Mouse (Mus musculus) CD8-positive naive resting alpha-beta T cell, adult 57 days (primary cell): Measurements from ENCODE around the gene Smim20. TPM values are rescaled to one million over a fixed set of nuclear protein-coding genes. Genes with fewer than 3 reads are reported as not detected.

Source experiments
- total RNA-seq: library from RNA; stranded (reverse); gene quantifications from one replicate; pipeline ENCODE4 v1.2.4, GENCODE M21; 2023

Gene Smim20
- 34.8 TPM for total RNA-seq

DNA sequence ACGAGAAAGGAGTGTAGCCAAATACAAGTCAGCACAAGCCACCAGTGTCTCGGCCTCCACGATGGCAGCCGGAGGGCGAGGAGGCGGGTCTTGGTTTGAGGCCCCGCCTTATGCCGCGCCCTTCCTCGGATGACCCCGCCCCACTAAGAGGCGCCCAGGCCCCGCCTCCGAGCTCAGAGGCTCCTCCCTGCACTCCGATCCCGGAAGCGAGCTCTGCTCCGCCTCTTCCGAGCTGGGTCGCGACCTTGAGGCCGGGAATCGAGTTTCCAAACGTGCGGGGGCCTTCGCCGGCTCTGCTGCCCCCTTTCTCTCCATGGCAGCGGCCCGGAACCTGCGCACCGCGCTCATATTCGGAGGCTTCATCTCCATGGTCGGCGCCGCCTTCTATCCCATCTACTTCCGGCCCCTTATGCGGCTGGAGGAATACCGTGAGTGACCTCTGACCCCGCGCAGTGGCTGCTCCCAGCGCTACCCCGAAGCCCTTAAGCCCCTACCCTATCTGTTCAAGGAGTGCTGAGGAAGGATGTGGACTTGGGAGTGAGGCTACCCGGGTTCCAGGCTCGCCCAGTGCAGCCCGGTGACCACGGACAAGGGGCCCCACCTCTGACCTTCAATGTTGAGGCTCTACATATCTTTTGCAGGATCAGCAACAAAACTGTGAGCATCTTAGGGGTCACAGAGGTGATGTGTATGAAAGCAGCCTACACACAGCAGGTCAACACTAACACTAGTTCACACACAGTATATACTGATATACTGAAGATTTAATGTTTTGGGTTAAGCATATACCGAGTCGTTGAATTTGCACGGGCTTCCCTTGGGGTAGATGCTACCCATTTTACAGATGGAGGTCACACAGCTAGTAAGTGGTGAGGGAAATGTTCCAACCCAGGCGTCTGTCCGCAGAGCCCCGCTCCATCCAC, at the start of gene Smim20:
Gene Smim20 (plus strand): TSS at position 153 of the 923 bp plus-strand sequence.

Other genes starting within 250 kb of the Smim20 start
- not detected for gene Slc34a2, start 229.0 kb upstream of the Smim20 start, total RNA-seq
- gene Sel1l3, start 53.2 kb upstream of the Smim20 start, total RNA-seq, result not detected
- 35.5 TPM for gene Rbpj, start 199.1 kb downstream of the Smim20 start, total RNA-seq